Mouse (Mus musculus) left cerebral cortex, adult 2 months (tissue): ENCODE results near the gene Akr1c6. TPM values are rescaled to one million over a fixed set of nuclear protein-coding genes. Genes with fewer than 3 reads are reported as not detected.

Source experiments
- DNase-seq, 2 experiments: peaks; one replicate each; pipeline ENCODE4 v3.0.0; 2021 to 2022; ENCODE audit warnings: low spot score in 2 of 2, mixed read lengths in 1 of 2; ENCODE audit errors: extremely low spot score in 1 of 2
- H3K27ac ChIP-seq: fragments of 200-600 bp; 2 replicates; pipeline ENCODE4 v1.8.1; 2022
- H3K4me3 ChIP-seq: fragments of 200-600 bp; 2 replicates; pipeline ENCODE4 v1.8.1; 2022
- CTCF ChIP-seq: fragments of 200-600 bp; IDR thresholded peaks from 2 replicates; pipeline ENCODE4 v1.8.1; 2022; ENCODE audit warnings: antibody characterized with exemption, mild to moderate bottlenecking, moderate library complexity
- intact Hi-C: fragments of 180-260 bp; cut with DNase I; formaldehyde crosslinking; loops from one replicate; pipeline ENCODE4 v1.15.1; 2025
- total RNA-seq, 2 experiments: library from RNA; stranded (reverse); gene quantifications; 2 replicates each; pipeline ENCODE4 v1.2.3; 2021

Akr1c6 gene
- total RNA-seq, 2 experiments from 2014 or later, result not detected

DNA sequence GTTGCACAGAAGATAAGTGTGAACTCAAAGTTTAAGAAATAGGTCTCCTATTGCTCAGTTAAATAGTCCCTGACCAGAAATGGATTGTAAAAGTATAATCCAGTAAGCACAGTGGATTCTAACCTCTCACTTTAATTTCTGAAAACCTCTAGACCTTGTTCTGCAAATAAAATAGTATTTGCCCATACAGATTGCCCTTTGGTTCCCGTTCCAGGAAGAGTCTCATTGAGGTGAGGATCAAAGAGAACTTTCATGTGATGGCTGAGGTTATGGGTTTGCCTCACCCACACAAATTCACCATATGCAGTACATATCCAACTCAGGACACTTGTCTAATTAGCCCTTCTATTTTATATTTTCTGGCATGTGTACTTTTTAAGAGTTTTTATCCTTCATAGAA is 33.8 kb downstream of the Akr1c6 start:
- TF ChIP-seq CTCF, result no peak
- intact Hi-C loops, result no loop called here
- DNase-seq, result no peak
- Histone ChIP-seq H3K4me3 (no peak overlapping the region), H3K27ac (no peak overlapping the region)

Other genes with a start within 250 kb of the Akr1c6 start
- under 1 TPM in 1 of 2 experiments, not detected in 1; 0.36 TPM for gene Akr1c13, start 243.2 kb upstream of the Akr1c6 start, total RNA-seq
- not detected for gene Akr1c19, start 205.6 kb upstream of the Akr1c6 start, total RNA-seq
- not detected for gene Akr1c12, start 154.9 kb upstream of the Akr1c6 start, total RNA-seq
- gene Akr1c20, start 89.0 kb downstream of the Akr1c6 start, total RNA-seq, result not detected
- gene Akr1c21, start 139.8 kb downstream of the Akr1c6 start, total RNA-seq, result not detected
- gene Akr1e1, start 174.9 kb downstream of the Akr1c6 start, total RNA-seq, result 10 to 100 TPM; 19.6 to 20.7 TPM